Mouse (Mus musculus) cerebellum, adult (tissue): Measurements from ENCODE around the gene Pomt2.
"Not testable (repeated sequence)": the region's sequence is repeated elsewhere in the genome, so short reads cannot be mapped to it uniquely, and the experiment has no call there.

ENCODE experiments used
- ATAC-seq: cut with Nextera tagmentation; 2 replicates; pipeline ENCODE4 v1.9.2; 2017; ENCODE audit warnings: mild to moderate bottlenecking, moderate library complexity, mixed read lengths; ENCODE audit not compliant: insufficient number of reproducible peaks, low FRiP score, low TSS enrichment

Pomt2 gene

DNA sequence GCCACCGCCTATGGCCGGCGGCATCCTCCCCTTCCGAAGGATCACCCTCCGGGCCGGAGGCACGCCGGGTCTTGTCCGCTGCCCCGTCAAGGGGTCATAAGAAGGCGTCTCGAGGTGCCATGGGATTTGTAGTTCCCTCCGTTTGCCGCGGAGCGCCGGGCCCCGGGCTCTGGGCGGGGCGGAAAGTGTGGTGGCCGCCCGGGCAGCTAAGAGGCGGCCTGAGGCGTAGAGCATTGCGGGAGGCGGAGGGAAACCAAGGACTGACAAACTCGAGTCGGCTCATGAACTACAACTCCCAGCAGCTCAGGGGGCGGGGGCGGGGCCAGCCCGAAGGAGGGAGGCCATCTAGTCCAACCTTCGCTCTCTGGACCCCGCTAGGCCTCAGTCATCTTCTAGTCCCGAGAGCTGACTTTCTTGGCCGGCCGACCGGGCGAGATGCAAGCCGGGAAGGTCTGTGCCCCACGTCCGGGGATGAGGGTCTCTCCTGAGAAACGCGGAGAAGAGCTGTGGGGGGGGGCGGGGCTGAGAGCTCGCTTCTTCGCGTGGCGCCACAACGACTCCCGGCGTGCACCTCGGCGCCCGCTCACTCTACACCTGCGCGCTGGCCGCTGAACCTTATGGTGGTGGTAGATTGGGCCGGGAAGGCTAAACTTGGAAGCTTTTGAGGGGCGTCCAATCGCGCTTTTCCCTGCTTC, at the start of gene Pomt2:
Gene Pomt2, minus strand, starts transcription at position 574 of the 695 bp plus-strand sequence.
- ATAC-seq, result peak; percentile 96

GRCm38 (mm10) chr12:87196310-87196709, 48.5 kb upstream of the Pomt2 start:
- ATAC-seq, result no peak

DNA sequence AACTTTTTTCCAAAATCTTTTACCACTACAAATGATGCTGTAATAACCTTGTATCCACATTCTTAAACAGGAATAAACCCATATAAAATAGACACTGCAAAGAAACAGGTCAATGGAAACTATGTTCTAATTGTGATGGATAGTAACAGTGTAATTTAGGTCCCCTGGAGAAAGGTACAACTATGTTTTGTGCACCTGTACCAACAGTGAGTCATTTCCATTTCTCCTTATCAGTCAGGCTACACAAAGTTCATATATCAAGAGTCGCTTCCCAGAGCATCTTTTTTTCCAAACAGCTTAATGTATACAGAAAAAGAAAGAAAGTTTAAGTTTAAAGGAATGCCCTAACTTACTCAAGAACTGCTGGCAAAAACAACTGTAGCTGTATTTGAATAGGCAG, 47.3 kb upstream of the Pomt2 start:
- no peak for ATAC-seq

GRCm38 (mm10) chr12:87193008-87193407, 45.2 kb upstream of the Pomt2 start:
- ATAC-seq, result no peak

DNA sequence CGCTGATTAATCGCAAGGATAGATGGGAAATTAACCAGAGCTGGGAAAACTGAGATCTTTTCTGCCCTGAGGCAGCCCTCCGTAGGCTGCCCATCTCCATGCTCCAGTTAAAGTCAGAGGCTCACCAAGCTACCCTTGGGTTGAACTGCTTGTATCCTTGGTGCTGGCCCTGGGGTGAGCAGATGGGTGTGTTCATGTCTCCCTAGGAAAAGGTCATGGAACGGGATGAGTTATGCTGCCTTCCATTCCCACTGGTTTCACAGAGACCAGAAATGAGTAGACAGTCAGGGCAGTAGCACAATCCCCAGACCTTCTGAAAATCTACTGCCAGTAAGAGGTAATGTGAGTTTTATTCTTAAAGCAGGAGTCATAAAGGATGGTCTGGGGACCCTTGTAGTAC, 29.9 kb upstream of the Pomt2 start:
- no peak for ATAC-seq

GRCm38 (mm10) chr12:87175194-87175946, 27.6 kb upstream of the Pomt2 start:
- no peak for ATAC-seq

DNA sequence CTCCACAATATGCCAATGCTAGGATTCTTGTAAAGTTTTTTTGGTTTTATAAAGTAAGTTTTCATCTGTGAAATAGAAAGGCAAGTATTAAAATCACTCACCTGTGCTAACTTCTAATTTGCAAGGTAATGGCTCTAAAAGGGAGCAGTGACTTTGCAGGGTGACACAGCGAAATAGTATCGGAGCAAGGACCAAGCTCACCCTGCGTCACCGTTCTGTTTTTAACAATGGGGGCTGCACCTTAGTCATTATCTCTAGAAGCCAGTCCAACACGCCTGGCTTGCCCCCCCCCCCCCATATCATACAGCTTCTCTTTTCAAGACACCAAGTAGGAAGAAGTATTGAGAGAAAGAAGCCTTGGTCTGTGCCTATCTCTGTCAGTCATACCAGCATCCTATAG, 13.0 kb upstream of the Pomt2 start:
- no peak for ATAC-seq

DNA sequence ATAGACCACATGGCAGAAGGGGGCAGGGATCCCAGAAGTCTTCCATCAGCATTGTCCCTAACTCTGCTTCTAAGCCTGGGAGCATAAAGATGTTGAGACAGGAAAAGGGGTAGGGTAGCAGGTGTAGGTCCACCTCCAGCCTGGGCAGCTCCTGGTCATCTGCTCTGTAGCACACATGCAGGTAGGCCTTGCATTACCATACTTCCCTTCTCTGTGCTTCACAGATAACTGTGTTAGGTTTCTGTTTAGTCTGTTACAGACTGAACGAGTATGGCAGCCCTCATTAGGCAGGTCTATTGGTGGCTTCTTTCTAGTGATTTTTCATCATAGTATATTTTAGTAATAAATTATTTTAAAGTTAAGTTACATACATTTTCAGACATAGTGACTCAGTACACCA, 12.5 kb upstream of the Pomt2 start:
- ATAC-seq, result no peak

DNA sequence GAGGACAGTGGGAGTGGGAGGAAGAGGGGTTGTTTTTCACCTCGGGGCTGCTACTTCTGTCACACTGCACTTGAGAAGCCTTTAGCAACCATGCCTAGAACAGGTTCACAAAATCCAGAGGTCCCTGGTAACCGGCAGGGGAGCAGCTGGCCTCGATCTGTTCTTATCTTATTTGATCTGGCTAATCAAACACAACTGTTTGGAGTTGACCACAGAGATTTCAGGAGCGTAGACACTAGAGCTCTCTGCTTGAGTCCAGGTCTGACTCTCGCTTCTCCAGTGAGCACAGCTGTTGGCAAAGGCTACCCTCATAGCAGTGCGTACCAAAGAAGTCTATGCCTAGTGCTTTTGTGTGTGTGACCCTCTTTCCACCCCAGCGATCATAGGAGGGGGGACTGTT, 10.3 kb upstream of the Pomt2 start:
- ATAC-seq, result no peak

GRCm38 (mm10) chr12:87157361-87157760, 9.6 kb upstream of the Pomt2 start:
- ATAC-seq, result no peak

DNA sequence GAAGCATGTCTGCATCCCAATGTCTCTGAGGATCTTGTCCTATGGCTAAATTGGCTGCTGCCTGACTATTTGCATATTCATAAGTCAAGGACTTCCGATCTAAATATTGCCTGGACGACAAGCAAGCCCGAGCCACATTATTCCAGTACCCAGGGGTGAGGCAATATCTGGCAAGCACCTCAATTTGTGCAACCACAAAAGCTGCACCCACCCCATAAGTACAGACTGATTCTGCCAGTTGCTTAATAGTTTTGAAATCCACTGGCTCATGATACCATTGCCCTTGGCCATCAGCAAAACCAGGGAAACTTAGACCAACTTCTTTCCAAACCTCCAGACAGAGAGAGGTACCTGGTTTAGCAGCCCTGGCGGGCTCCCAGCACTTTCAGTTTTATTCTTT, 6.7 kb upstream of the Pomt2 start:
- ATAC-seq, result not testable (repeated sequence)

DNA sequence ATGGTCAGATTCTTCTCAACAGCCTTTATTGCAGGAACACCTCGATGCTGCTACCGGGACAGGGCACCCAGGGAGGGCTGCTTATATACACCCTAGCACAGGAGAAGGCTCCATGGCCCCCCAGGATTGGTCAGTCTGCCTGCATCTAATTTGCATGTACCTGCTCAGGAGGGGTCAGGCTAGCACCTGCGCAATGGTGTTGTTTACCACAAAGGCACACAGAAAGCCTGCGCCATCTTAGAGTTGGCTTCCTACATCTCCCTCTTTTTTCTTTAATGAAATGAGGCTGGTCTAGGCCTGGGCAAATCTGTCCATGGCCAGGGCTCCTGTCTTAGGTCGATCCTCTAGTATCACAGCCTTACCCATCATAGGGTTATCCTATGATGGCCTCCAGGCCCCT, 1.7 kb upstream of the Pomt2 start:
- no peak for ATAC-seq

DNA sequence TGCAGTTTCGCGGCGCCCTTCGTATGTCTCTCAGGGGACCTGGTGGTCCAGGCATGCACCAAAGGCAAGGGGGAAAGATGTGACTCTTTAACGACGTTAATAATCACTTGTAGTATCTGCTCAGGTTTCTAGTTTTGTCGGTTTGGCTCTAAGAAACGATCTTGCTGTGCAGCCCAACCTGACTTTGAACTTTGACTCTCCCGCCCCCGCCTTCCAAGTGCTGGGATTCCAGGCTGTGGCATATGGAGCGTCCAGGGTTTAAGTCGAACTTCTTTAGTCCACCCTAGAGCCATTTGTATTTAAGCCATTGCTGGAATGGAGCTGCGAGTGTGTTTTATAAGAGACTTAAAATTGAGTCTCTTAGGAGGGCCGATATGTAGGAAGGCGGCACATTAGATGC, 368 bp upstream of the Pomt2 start:
- ATAC-seq, result no peak

- ATAC-seq, result peak; percentile 63
Measured at GRCm38 (mm10) chr12:87146966-87147365, 802 bp downstream of the Pomt2 start, which contains the start of gene Gstz1. Gene Gstz1 (plus strand): TSS chr12:87147165.

- ATAC-seq, result no peak
Measured at GRCm38 (mm10) chr12:87142156-87142555, 5.6 kb downstream of the Pomt2 start.

GRCm38 (mm10) chr12:87138768-87139167, 9.0 kb downstream of the Pomt2 start:
- no peak for ATAC-seq

GRCm38 (mm10) chr12:87138342-87138701, 9.4 kb downstream of the Pomt2 start:
- no peak for ATAC-seq

DNA sequence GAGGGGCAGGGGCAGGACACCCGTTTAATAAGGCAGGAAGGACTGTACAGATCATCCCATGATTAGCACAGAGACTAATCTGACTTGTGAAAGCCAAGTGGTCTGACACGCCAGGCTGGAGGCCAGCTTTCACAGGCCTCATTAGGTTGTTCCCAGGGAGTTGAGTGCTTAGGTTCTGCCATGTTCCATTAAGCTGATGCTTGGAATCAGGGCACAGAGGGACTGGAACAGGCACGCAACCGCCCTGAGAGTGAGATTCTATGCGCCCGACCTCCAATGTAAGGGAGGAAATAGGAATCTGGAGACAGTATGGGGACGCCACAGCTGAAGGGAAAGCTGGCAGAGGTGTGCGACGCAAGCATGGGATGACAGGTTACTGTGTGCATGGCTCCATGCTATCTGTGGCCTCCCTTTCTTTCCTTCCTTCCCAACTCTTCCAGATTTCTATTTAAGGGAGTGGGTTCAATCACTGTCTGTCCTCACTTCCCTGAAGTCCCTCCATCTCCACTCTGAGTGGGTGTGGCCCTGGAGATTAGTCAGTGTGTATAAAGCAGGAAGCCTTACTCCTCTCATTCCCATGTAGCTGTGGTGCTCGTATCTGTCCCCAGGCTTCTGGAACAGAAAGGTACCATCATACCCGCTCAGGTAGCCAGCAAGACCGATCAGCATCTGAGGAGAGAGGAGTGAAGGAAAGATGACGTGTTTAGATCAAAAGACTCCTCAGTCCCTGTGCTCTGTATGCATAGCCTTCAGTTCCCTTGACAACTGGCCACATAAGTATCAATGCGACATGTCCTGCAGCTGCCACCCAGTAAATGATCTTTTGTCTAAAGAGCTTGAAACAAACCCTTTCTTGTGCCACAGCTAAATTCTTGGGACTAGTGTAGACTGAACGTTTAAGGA, 10.1 kb downstream of the Pomt2 start:
- no peak for ATAC-seq

- no peak for ATAC-seq
Measured at GRCm38 (mm10) chr12:87132784-87133183, 15.0 kb downstream of the Pomt2 start.

- ATAC-seq, result no peak
Measured at GRCm38 (mm10) chr12:87132210-87132609, 15.6 kb downstream of the Pomt2 start.

DNA sequence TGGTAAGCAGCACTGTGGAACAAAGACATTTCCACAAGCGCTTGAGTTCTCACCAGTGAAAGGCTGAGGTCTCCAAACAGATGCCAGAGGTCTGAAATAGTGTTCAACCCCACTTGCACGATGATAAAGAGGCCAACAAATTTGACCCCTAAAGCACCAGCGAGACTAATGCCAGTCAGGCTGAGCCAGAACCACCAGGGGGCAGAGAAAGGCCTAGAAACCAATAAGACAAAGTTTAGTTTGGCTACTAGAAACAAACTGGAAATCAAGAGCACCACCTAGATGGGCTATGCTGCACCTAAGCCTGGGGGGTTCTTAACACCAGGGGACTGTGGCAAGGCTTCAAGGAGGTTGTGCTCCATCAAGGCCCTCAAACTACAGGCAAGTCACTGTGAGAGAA, 16.1 kb downstream of the Pomt2 start:
- no peak for ATAC-seq
